Mouse (Mus musculus) CD4-positive, CD25-positive, alpha-beta regulatory T cell (primary cell): Measurements from ENCODE around the gene Ms4a13. TPM values are rescaled to one million over a fixed set of nuclear protein-coding genes. Genes with fewer than 3 reads are reported as not detected.

Source experiments
- polyA plus RNA-seq: library from polyadenylated mRNA; unstranded; fragments of 100-300 nt; shearing (Covaris generic); gene quantifications from one replicate; pipeline ENCODE4 v1.2.1, GENCODE M21; 2017

The Ms4a13 gene
- polyA plus RNA-seq: not detected

GRCm38 (mm10) chr19:11196546-11196945, at the start of gene Ms4a13:
Gene Ms4a13, minus strand, starts transcription at chr19:11196737.

GRCm38 (mm10) chr19:11232348-11232747, 35.8 kb upstream of the Ms4a13 start, which contains the start of gene Ms4a12:
Gene Ms4a12, minus strand, starts transcription at chr19:11232448.

DNA sequence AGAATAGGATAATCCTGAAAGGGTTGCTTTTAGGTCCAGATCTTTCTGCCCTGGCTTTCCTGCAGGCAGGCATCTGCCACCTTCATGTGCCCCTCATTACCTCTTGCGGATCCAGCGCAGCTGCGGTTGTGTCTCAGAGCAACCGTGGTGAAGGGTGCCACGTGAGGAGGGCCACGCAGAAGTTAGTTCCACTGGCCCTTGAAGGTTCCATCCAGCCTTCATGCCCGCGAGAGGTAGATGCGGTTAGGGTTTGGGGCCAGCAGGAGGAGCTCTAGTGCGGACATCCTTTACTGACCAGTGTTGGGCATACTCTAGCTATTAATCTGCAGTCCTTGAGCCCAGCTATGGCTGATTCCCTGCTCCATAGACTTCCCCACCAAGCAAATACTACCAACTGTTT, 31.4 kb downstream of the Ms4a13 start, which contains the start of gene 1700025F22Rik:
Gene 1700025F22Rik, minus strand, starts transcription at position 149 of the 400 bp plus-strand sequence.

GRCm38 (mm10) chr19:11130776-11131175, 65.8 kb downstream of the Ms4a13 start, which contains the start of gene 1700017D01Rik:
Gene 1700017D01Rik, minus strand, starts transcription at chr19:11130876.

Other genes starting within 250 kb of the Ms4a13 start
- gene Ccdc86, start 247.5 kb downstream of the Ms4a13 start, polyA plus RNA-seq: 19.4 TPM
- gene Ms4a10, start 222.1 kb downstream of the Ms4a13 start, polyA plus RNA-seq: not detected
- gene Ms4a15, start 203.5 kb downstream of the Ms4a13 start, polyA plus RNA-seq: 0.13 TPM
- not detected for gene Ms4a18, start 178.7 kb downstream of the Ms4a13 start, polyA plus RNA-seq
- gene Ms4a8a, start 115.6 kb downstream of the Ms4a13 start, polyA plus RNA-seq: 0.37 TPM
- not detected for gene 1700017D01Rik, start 65.9 kb downstream of the Ms4a13 start, polyA plus RNA-seq
- gene 1700025F22Rik, start 31.4 kb downstream of the Ms4a13 start, polyA plus RNA-seq: not detected
- not detected for gene Ms4a12, start 35.7 kb upstream of the Ms4a13 start, polyA plus RNA-seq
- 2.6 TPM for gene Ms4a1, start 69.5 kb upstream of the Ms4a13 start, polyA plus RNA-seq
- gene Ms4a5, start 87.1 kb upstream of the Ms4a13 start, polyA plus RNA-seq: not detected
- gene Ms4a14, start 117.7 kb upstream of the Ms4a13 start, polyA plus RNA-seq: 0.07 TPM
- 0.28 TPM for gene Ms4a7, start 139.4 kb upstream of the Ms4a13 start, polyA plus RNA-seq
- 1.1 TPM for gene Ms4a4a, start 178.8 kb upstream of the Ms4a13 start, polyA plus RNA-seq
- gene Ms4a4c, start 208.0 kb upstream of the Ms4a13 start, polyA plus RNA-seq: 88.3 TPM
- gene Ms4a4b, start 246.8 kb upstream of the Ms4a13 start, polyA plus RNA-seq: 3,157 TPM